Mouse (Mus musculus) embryonic facial prominence, embryonic 12.5 days (tissue): ENCODE data around the gene Tdrd7. TPM values are rescaled to one million over a fixed set of nuclear protein-coding genes. Genes with fewer than 3 reads are reported as not detected.

Experiments used
- ATAC-seq: fragments of 200-750 bp; cut with Nextera tagmentation; 2 replicates; pipeline ENCODE4 v1.8.0; 2017; ENCODE audit not compliant: insufficient number of reproducible peaks, insufficient read depth, low FRiP score, low TSS enrichment
- H3K27ac ChIP-seq: fragments of 300-500 bp; sonication (generic); 2 replicates; pipeline ENCODE4 v1.5.1; 2016; ENCODE audit warnings: mild to moderate bottlenecking
- H3K27me3 ChIP-seq: fragments of 300-500 bp; sonication (generic); 2 replicates; pipeline ENCODE4 v1.6.1; 2016; ENCODE audit warnings: mild to moderate bottlenecking, moderate library complexity
- H3K36me3 ChIP-seq: fragments of 300-500 bp; sonication (generic); 2 replicates; pipeline ENCODE4 v1.6.1; 2016; ENCODE audit warnings: mild to moderate bottlenecking
- H3K4me1 ChIP-seq: fragments of 300-500 bp; sonication (generic); 2 replicates; pipeline ENCODE4 v1.6.1; 2016
- H3K4me2 ChIP-seq: fragments of 300-500 bp; sonication (generic); replicated peaks from 2 replicates; pipeline ENCODE4 v1.6.1; 2016; ENCODE audit warnings: mild to moderate bottlenecking, moderate library complexity
- H3K4me3 ChIP-seq: fragments of 300-500 bp; sonication (generic); 2 replicates; pipeline ENCODE4 v1.5.1; 2016; ENCODE audit warnings: mild to moderate bottlenecking
- H3K9ac ChIP-seq: fragments of 300-500 bp; sonication (generic); 2 replicates; pipeline ENCODE4 v1.6.1; 2016; ENCODE audit warnings: mild to moderate bottlenecking, moderate library complexity
- H3K9me3 ChIP-seq: fragments of 300-500 bp; sonication (generic); 2 replicates; pipeline ENCODE4 v1.6.1; 2016; ENCODE audit warnings: mild to moderate bottlenecking, moderate library complexity
- WGBS: fragments of 180-500 bp; shearing (Covaris S2); methylation state at CpG from one replicate; pipeline ENCODE4 v1.1.7; 2016; 5-methylcytosine and 5-hydroxymethylcytosine counted together
- polyA plus RNA-seq: library from polyadenylated mRNA; unstranded; fragments of >200 nt; fragmentation: Nextera tagmentation; extraction: Ambion mirVana; gene quantifications from 2 replicates; pipeline ENCODE4 v1.2.1, GENCODE M21; 2016

Gene Tdrd7
- polyA plus RNA-seq, 1 experiment from 2014 or later, result 13.2 TPM

DNA sequence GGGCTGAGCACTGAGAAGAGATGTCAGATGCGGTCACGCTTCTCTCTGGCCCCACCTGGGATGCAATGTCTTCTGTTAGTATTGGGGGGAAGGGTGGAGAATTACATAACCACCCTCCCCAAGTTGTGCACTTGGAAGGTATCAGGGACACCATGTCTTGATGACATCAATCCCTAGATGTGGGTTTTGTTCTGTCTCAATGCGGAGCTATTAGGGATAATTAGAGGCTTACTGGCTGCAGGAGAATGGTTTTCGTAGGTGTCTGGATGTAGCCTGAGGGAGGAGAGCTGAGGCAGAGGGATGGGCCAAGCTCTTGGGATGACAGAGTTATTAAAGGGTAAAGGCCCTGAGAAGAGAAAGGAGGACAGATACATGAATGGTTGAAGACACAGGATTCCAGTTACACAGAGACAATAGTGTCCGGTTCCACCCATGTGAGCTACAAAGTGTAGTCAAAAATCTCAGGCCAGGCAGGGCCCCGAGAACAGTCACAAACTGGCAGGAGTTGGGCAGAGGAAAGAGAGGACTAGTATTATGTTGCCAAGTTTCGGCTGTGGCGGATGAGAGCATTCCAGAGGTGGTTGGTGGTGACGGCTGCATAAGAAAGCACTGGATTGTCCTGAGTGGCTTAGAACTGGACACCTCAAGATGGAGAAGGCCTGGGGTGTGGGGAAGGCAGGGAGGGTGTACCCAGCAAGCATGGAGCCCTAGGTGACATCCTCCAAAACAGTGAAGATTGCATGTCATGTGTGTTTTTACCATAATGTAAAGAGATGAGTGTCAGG is 88.4 kb downstream of the Tdrd7 start:
- no peak for ATAC-seq
- Histone ChIP-seq H3K9ac (no peak overlapping the region), H3K27ac (no peak overlapping the region), H3K9me3 (no peaks in the 10 kb centered on the region), H3K4me2 (no peak overlapping the region), H3K4me3 (no peak overlapping the region), H3K27me3 (no peaks in the 10 kb centered on the region), H3K36me3 (no peaks in the 10 kb centered on the region), H3K4me1 (no peaks in the 10 kb centered on the region)
- WGBS, result 75% methylated on average over 9 of the region's 9 CpGs

DNA sequence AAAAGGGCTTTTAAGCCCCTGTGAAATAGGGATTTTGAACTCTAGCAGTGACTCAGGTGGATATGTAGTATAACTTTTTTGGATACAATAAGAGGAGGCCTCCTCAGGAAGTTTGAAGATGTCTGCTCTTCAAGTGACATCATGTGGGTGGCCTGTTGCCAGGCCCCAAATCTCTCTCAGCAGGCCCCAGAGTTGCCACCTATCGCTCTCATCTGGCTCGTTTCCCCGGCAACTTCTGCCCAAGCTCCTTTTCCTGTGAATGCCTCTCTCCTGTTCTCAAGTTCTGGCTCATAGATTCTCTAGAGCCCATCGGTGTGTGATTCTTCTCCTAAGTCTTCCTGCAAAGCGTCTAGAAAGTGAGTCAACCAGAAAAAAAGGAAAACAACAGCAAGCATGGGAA is 91.0 kb downstream of the Tdrd7 start:
- H3K36me3 ChIP-seq, result no peaks in the 10 kb centered on the region
- no peaks in the 10 kb centered on the region for H3K9me3 ChIP-seq
- H3K27ac ChIP-seq, result no peak overlapping the region
- H3K9ac ChIP-seq, result no peak overlapping the region
- H3K4me2 ChIP-seq, result no peak overlapping the region
- H3K27me3 ChIP-seq, result no peaks in the 10 kb centered on the region
- H3K4me1 ChIP-seq, result no peaks in the 10 kb centered on the region
- 88% methylated on average over 5 of the region's 5 CpGs for WGBS
- H3K4me3 ChIP-seq, result no peak overlapping the region
- no peak for ATAC-seq

DNA sequence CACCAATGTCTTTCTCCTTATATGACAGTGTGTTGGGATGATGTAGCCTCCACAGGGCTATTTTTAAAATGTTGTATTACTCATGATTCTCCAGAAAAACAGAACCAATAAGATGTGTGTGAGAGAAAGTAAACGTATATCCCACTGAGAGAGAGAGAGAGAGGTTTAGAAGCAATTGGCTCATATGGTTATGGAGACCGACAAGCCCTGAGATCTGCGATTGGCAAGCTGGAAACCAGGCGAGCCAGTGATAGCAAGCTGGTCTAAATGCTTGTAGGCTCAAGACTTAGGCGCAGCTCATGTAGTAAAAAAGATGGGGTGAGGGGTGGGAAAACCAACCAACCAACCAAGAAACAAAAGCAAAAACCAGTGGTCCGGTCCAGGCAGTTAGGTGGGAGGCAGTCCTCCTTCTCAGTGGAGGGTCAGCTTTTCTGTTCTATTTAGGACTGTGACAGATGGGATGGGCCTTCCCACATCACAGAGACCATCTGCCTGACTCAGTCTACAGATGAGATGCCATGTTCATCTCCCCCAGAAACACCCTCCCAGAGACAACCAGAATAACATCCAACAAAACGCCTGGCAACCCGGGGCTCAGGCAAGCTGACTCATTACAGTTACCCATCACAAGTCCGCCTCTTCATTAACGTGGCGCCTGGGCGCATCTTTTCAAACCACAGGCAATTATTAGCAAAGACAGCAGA is 96.3 kb downstream of the Tdrd7 start:
- WGBS, result 89% methylated on average over 12 of the region's 12 CpGs

DNA sequence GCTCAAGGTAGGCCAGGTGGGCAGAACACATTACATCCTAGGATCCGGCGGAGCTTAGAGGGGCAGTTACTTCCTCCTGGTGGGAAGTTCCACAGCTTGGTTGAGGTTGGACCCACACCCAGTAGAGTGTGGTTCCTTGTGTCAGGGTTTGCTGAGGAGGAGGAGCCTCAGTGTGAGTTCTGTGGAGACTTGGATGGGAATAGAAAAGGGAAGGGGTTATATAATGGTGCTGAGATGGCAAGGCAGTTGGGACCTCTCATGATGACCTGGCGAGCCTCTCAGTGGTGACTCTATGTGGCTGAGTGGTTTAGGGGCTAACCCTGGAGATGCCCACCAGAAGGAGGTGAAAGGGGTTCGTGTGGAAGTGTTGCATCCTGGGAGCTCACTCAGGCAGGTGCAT is 98.7 kb downstream of the Tdrd7 start:
- H3K9me3 ChIP-seq, result no peaks in the 10 kb centered on the region
- H3K4me1 ChIP-seq, result peaks cover 11% of the 10 kb centered on the region
- no peaks in the 10 kb centered on the region for H3K27me3 ChIP-seq
- H3K4me3 ChIP-seq, result no peak overlapping the region
- H3K4me2 ChIP-seq, result no peak overlapping the region
- WGBS, result 80% methylated on average over 4 of the region's 4 CpGs
- H3K36me3 ChIP-seq, result no peaks in the 10 kb centered on the region
- no peak overlapping the region for H3K27ac ChIP-seq
- ATAC-seq, result no peak
- H3K9ac ChIP-seq, result no peak overlapping the region

More for the DNA sequence above, 96.3 kb downstream of the Tdrd7 start:
- H3K27me3 ChIP-seq, result no peaks in the 10 kb centered on the region
- no peak overlapping the region for H3K4me3 ChIP-seq
- H3K9ac ChIP-seq, result no peak overlapping the region
- H3K9me3 ChIP-seq, result no peaks in the 10 kb centered on the region
- no peak for ATAC-seq
- no peaks in the 10 kb centered on the region for H3K36me3 ChIP-seq
- H3K4me1 ChIP-seq, result peaks cover 11% of the 10 kb centered on the region
- H3K27ac ChIP-seq, result no peak overlapping the region
- no peak overlapping the region for H3K4me2 ChIP-seq

DNA sequence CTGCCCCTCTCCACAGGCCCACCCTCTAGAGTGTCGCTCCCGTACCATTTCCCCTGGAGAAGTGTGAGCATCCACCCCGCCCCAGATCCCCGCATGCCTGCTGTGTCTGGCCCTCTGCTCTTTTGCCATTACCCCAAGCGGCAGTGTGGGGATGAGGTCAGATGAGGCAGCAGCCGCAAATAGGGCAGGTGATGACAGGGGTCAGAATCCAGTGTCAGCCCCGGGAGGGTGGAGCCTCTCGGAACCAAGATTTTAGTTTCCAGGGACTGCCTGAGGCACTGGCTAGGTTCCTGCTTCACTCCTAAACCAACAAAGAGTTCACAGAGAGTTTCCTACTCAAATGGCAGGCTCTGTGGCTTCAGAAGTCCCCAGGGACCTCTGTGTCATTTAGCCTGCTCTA is 99.1 kb downstream of the Tdrd7 start:
- H3K9me3 ChIP-seq, result no peaks in the 10 kb centered on the region
- no peaks in the 10 kb centered on the region for H3K36me3 ChIP-seq
- no peak overlapping the region for H3K27ac ChIP-seq
- 20% methylated on average over 8 of the region's 8 CpGs for WGBS
- no peaks in the 10 kb centered on the region for H3K27me3 ChIP-seq
- no peak for ATAC-seq
- H3K4me2 ChIP-seq, result no peak overlapping the region
- peaks cover 11% of the 10 kb centered on the region for H3K4me1 ChIP-seq
- H3K4me3 ChIP-seq, result no peak overlapping the region
- H3K9ac ChIP-seq, result no peak overlapping the region

DNA sequence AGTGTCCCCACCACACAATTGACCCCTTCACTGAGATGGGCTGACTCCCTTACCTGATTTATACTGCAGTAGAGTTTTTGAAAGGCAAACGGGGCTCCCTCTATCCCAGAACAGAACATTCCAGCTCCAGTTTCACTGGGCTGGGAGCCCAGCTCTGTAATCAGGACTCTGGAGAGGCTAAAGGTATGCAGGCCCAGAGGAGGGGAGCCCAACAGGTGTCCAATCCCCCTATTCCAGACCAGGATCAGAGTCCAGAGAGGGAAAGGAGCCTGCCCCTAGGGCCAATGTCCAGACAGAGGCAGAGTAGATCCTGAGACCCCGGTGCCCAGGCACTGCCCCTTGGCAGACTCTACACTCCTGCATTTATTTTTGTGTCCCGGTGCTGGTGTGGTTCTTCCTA is 99.8 kb downstream of the Tdrd7 start:
- Histone ChIP-seq H3K27me3 (no peaks in the 10 kb centered on the region), H3K9me3 (no peaks in the 10 kb centered on the region), H3K4me2 (no peak overlapping the region), H3K36me3 (no peaks in the 10 kb centered on the region), H3K4me1 (peaks cover 11% of the 10 kb centered on the region), H3K4me3 (no peak overlapping the region), H3K27ac (no peak overlapping the region), H3K9ac (no peak overlapping the region)
- 62% methylated on average over 3 of the region's 3 CpGs for WGBS
- ATAC-seq, result 0 out of 2 replicates have a peak, but pooled peaks have one; percentile 32

DNA sequence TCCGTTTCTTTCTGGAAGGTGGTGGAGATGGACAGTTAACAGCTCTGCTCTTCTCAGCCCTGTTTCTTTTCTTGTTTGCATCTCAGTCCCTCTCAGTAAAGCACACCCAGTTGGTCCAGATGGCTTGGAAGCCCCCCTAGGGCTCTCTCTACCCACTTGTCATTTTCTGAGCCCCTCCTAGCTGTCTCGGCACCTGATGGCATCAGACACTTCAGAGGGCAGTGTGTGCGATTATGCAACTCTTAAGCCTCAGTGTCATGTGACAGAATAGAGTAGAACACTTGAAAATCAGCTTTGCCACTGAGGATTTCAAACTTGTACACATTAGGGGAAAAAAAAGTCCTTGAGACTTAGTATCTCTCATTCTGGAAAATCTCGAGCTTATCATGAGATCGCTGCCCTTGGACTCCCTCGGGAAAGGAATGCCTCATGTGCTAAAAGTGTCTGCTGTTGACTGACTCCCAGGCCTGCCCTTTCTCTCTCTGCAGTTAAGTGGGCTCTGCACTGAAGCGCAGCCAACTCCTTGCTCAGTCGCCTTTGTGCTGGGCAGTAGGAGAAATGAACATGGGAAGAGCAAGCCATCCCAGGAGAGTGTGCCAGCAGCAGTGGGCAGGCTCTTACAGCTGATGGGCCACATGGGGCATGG is 100.7 kb downstream of the Tdrd7 start:
- H3K9me3 ChIP-seq, result no peaks in the 10 kb centered on the region
- 62% methylated on average over 8 of the region's 8 CpGs for WGBS

DNA sequence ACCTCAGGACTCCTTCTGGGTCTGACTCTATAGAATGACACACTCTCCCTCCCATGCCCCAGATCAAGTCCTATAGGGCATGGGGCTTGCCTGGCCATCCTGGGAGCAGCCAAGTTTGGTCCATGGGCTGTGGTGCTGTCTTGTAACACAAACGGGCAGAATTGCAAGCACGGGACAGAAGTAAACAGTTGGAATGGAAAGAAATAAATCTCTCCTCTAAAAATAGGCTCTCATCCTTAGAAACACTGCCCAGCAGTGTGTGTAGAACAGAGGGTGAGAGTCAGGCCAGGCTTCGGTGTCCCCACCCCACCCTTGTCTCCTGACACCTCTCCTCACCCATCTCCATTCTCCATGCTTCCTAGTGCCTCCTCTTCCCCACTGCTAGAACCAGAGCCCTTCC is 102.9 kb downstream of the Tdrd7 start:
- ATAC-seq, result no peak
- H3K9ac ChIP-seq, result no peak overlapping the region
- H3K4me1 ChIP-seq, result peaks cover 8% of the 10 kb centered on the region
- H3K27ac ChIP-seq, result no peak overlapping the region
- no peaks in the 10 kb centered on the region for H3K27me3 ChIP-seq
- H3K4me3 ChIP-seq, result no peak overlapping the region
- 84% methylated on average over 3 of the region's 3 CpGs for WGBS
- H3K36me3 ChIP-seq, result no peaks in the 10 kb centered on the region
- no peak overlapping the region for H3K4me2 ChIP-seq
- no peaks in the 10 kb centered on the region for H3K9me3 ChIP-seq

More for the DNA sequence above, 100.7 kb downstream of the Tdrd7 start:
- H3K9ac ChIP-seq, result no peak overlapping the region
- no peak overlapping the region for H3K4me3 ChIP-seq
- no peaks in the 10 kb centered on the region for H3K27me3 ChIP-seq
- no peak overlapping the region for H3K27ac ChIP-seq
- H3K4me2 ChIP-seq, result no peak overlapping the region
- peaks cover 11% of the 10 kb centered on the region for H3K4me1 ChIP-seq
- no peaks in the 10 kb centered on the region for H3K36me3 ChIP-seq
- ATAC-seq, result no peak

DNA sequence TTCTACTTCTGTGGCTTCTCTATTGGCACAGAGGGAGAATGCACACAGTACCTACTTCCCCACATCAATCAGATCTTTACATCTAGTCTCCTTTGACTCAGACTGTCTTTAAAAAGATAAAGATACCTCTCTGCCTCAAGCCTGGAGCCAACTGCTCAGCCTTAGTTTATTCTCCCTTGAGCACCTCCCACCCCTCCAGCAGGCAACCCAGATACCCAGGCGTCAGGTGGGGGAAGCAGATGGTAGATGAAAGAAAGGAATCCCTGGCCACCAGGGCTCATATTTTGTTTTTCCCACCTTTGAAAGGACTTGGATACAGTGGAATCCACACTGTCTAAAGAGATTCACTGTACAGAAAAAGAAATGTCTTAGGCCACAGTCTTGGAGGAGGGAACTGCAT is 103.4 kb downstream of the Tdrd7 start:
- Histone ChIP-seq H3K36me3 (no peaks in the 10 kb centered on the region), H3K4me3 (no peak overlapping the region), H3K4me2 (no peak overlapping the region), H3K27me3 (no peaks in the 10 kb centered on the region), H3K27ac (no peak overlapping the region), H3K4me1 (peaks cover 8% of the 10 kb centered on the region), H3K9ac (no peak overlapping the region), H3K9me3 (no peaks in the 10 kb centered on the region)
- 53% methylated on average over 1 of the region's 1 CpGs for WGBS
- no peak for ATAC-seq

DNA sequence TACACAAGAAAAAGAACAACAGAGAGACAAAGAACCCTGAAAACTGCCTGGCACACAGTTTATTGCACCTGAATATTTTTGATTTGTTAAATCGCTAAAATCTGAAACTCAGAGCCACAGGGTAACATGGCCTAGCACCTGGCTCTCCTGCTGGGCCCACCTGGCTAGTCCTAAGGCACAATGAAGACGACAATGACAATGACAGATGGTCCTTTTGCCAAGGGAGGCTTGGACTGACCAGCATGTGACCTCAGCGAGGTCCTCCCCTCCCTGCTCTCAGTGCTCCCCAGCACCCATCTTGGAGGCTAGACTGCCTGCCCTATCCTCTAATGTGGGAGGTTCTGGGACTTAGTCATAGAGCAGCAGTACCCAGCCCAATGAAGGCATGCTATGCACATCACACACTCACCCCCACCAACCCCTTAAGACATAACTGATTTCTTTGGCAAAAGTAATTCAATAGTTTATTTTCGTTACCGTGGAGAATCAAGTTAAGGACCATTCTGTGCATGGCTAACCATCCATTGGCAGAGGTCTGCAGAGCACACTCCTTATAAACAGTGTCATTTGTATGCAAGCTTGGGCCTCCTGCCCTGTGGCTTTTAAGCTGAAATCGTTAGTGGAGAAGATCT is 104.8 kb downstream of the Tdrd7 start:
- H3K27ac ChIP-seq, result no peak overlapping the region
- 72% methylated on average over 6 of the region's 6 CpGs for WGBS
- H3K4me1 ChIP-seq, result no peaks in the 10 kb centered on the region
- H3K4me3 ChIP-seq, result no peak overlapping the region
- ATAC-seq, result no peak
- H3K36me3 ChIP-seq, result no peaks in the 10 kb centered on the region
- H3K27me3 ChIP-seq, result no peaks in the 10 kb centered on the region
- no peaks in the 10 kb centered on the region for H3K9me3 ChIP-seq
- no peak overlapping the region for H3K4me2 ChIP-seq
- no peak overlapping the region for H3K9ac ChIP-seq

DNA sequence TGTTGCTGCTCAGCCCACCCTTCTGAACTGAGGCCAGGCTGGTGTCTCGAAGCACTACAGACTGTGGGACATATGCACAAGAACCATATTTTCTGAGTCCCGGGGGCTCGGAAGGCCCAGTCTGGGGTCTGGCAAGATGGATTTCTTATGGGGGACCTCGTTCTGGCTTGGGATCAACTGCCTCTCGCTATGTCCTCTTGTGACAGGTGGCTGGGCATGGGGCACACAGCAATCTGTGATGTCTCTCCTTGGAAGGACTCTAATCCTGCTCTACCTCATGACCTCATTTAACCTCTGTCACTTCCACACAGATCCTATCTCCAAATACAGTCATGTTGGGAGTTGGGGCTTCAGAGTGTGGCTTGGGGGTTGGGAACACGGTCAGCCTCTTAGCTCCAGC is 107.5 kb downstream of the Tdrd7 start:
- H3K4me1 ChIP-seq, result no peaks in the 10 kb centered on the region
- no peak for ATAC-seq
- no peaks in the 10 kb centered on the region for H3K27me3 ChIP-seq
- H3K4me3 ChIP-seq, result no peak overlapping the region
- WGBS, result 81% methylated on average over 6 of the region's 6 CpGs
- H3K9ac ChIP-seq, result no peak overlapping the region
- no peak overlapping the region for H3K4me2 ChIP-seq
- no peaks in the 10 kb centered on the region for H3K9me3 ChIP-seq
- H3K36me3 ChIP-seq, result no peaks in the 10 kb centered on the region
- no peak overlapping the region for H3K27ac ChIP-seq
